Mouse (Mus musculus): ENCODE measurements around the gene Slc5a3.

Slc5a3 gene

GRCm38 (mm10) chr16:92057852-92058643, at the start of gene Slc5a3, which contains the start of the genes Mrps6 and Gm49711:
Gene Slc5a3 (plus strand): TSS chr16:92058322.
Gene Mrps6 (plus strand): TSS chr16:92058270.
Gene Gm49711 (plus strand): TSS chr16:92058316.
- peak; percentile 91 for DNase-seq (ENCODE audit: low read depth, low spot score)

GRCm38 (mm10) chr16:92009586-92009985, 48.5 kb upstream of the Slc5a3 start:
- no peak for DNase-seq (ENCODE audit: low read depth, low spot score)

GRCm38 (mm10) chr16:92016792-92017191, 41.3 kb upstream of the Slc5a3 start:
- no peak for DNase-seq (ENCODE audit: low read depth, low spot score)

GRCm38 (mm10) chr16:92019141-92020118, 38.7 kb upstream of the Slc5a3 start:
- peak; percentile 64 for DNase-seq (ENCODE audit: low read depth, low spot score)

- DNase-seq (ENCODE audit: low read depth, low spot score) = no peak
These were observed 36.3 kb upstream of the Slc5a3 start for GRCm38 (mm10) chr16:92021656-92022400.

GRCm38 (mm10) chr16:92022494-92023283, 35.4 kb upstream of the Slc5a3 start:
- DNase-seq (ENCODE audit: low read depth, low spot score) = no peak

GRCm38 (mm10) chr16:92033286-92033685, 24.8 kb upstream of the Slc5a3 start:
- no peak for DNase-seq (ENCODE audit: low read depth, low spot score)

GRCm38 (mm10) chr16:92034676-92035075, 23.4 kb upstream of the Slc5a3 start:
- no peak for DNase-seq (ENCODE audit: low read depth, low spot score)

- no peak for DNase-seq (ENCODE audit: low read depth, low spot score)
These were observed 21.4 kb upstream of the Slc5a3 start for GRCm38 (mm10) chr16:92036701-92037100.

- DNase-seq (ENCODE audit: low read depth, low spot score) = no peak
These were observed 20.1 kb upstream of the Slc5a3 start for GRCm38 (mm10) chr16:92037891-92038607.

GRCm38 (mm10) chr16:92039421-92039820, 18.7 kb upstream of the Slc5a3 start:
- DNase-seq (ENCODE audit: low read depth, low spot score) = no peak

- DNase-seq (ENCODE audit: low read depth, low spot score) = no peak
These were observed 18.2 kb upstream of the Slc5a3 start for GRCm38 (mm10) chr16:92039966-92040365.

- DNase-seq (ENCODE audit: low read depth, low spot score) = no peak
These were observed 6.3 kb upstream of the Slc5a3 start for GRCm38 (mm10) chr16:92051777-92052310.

GRCm38 (mm10) chr16:92052569-92052968, 5.6 kb upstream of the Slc5a3 start:
- no peak for DNase-seq (ENCODE audit: low read depth, low spot score)

GRCm38 (mm10) chr16:92056711-92057110, 1.4 kb upstream of the Slc5a3 start:
- no peak for DNase-seq (ENCODE audit: low read depth, low spot score)

GRCm38 (mm10) chr16:92057456-92057851, 668 bp upstream of the Slc5a3 start:
- no peak for DNase-seq (ENCODE audit: low read depth, low spot score)

GRCm38 (mm10) chr16:92058644-92059620, 810 bp downstream of the Slc5a3 start:
- peak; percentile 64 for DNase-seq (ENCODE audit: low read depth, low spot score)

GRCm38 (mm10) chr16:92060213-92060612, 2.1 kb downstream of the Slc5a3 start:
- no peak for DNase-seq (ENCODE audit: low read depth, low spot score)

GRCm38 (mm10) chr16:92061586-92061985, 3.5 kb downstream of the Slc5a3 start:
- no peak for DNase-seq (ENCODE audit: low read depth, low spot score)

All from CD4-positive, CD25-positive, alpha-beta regulatory T cell, adult 2 months (primary cell).